Mouse (Mus musculus): Measurements from ENCODE around the gene Dkkl1. TPM values are rescaled to one million over a fixed set of nuclear protein-coding genes. Genes with fewer than 3 reads are reported as not detected.
"Not testable (repeated sequence)": the region's sequence is repeated elsewhere in the genome, so short reads cannot be mapped to it uniquely, and the experiment has no call there.

Gene Dkkl1
- polyA plus RNA-seq, 1 experiment from 2014 or later = 0.78 TPM

DNA sequence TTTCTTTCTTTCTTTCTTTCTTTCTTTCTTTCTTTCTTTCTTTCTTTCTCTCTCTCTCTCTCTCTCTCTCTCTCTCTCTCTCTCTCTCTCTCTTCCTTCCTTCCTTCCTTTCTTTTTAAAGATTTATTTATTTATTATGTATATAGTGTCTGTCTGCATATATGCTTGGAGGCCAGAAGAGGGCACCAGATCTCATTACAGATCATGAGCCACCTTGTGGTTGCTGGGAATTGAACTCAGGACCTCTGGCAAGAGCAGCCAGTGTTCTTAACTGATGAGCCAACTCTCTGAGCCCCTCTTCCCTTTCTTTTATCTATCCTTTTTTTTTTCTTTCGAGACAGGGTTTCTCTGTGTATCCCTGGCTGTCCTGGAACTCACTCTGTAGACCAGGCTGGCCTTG is 38.2 kb downstream of the Dkkl1 start:
- peaks cover 16% of the 10 kb centered on the region for H3K4me1 ChIP-seq
- H3K4me3 ChIP-seq (replicated peaks); ATAC-seq (ENCODE audit: low FRiP score); H3K27ac ChIP-seq; H3K9ac ChIP-seq; H3K36me3 ChIP-seq (replicated peaks); H3K9me3 ChIP-seq; H3K4me2 ChIP-seq: not testable (repeated sequence)
- 74% methylated on average over 1 of the region's 1 CpGs for WGBS
- H3K27me3 ChIP-seq = peaks cover 95% of the 10 kb centered on the region

DNA sequence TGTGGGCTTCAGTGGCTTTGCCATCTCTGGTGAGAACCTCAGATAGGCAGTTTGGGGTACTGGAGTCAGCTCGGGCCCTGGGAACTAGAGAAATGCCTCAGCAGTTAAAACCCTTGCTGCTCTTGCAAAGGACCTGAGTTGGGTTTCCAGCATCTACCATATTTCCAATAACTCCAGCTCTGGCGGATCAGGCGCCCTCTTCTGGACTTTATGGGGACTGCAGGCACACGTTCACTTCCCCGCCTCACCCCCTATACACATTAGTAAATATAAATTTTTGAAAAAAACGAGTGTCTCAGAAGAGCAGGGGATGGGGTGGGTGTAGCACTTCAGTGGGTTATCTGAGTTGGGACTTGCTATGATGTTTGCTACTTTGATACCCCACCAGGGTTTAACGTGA is 39.0 kb downstream of the Dkkl1 start:
- peaks cover 8% of the 10 kb centered on the region for H3K9me3 ChIP-seq
- H3K27me3 ChIP-seq = peaks cover 95% of the 10 kb centered on the region
- H3K36me3 ChIP-seq (replicated peaks) = no peaks in the 10 kb centered on the region
- H3K9ac ChIP-seq = no peak overlapping the region
- no peak overlapping the region for H3K4me2 ChIP-seq
- H3K27ac ChIP-seq = no peak overlapping the region
- H3K4me3 ChIP-seq (replicated peaks) = no peak overlapping the region
- ATAC-seq (ENCODE audit: low FRiP score) = no peak
- peaks cover 24% of the 10 kb centered on the region for H3K4me1 ChIP-seq
- 60% methylated on average over 7 of the region's 7 CpGs for WGBS

DNA sequence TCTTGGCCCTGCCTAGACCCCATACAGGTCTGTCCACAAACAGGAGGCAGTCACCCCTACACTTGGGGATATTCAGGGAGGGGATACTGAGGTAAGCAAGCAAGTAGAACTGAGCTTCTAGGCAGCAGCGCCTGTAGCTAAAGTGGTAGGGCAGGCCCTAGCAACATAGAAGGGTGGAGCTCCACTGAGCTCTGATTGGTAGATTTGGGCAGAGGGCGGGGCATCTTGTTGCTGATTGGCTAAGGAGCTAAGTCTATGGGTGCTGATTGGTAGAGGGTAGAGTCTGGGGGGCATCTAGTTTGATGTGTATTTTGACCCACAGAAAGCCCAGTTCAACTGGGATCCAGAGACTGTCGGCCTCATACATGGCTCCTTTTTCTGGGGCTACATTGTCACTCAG is 42.5 kb downstream of the Dkkl1 start:
- no peaks in the 10 kb centered on the region for H3K36me3 ChIP-seq (replicated peaks)
- H3K4me3 ChIP-seq (replicated peaks) = no peak overlapping the region
- no peak overlapping the region for H3K9ac ChIP-seq
- peaks cover 95% of the 10 kb centered on the region for H3K27me3 ChIP-seq
- no peak for ATAC-seq (ENCODE audit: low FRiP score)
- peaks cover 14% of the 10 kb centered on the region; the same call in 1 of the 2 replicates for H3K4me1 ChIP-seq
- no peak overlapping the region for H3K4me2 ChIP-seq
- 91% methylated on average over 3 of the region's 3 CpGs for WGBS
- H3K27ac ChIP-seq = no peak overlapping the region
- peaks cover 8% of the 10 kb centered on the region for H3K9me3 ChIP-seq

DNA sequence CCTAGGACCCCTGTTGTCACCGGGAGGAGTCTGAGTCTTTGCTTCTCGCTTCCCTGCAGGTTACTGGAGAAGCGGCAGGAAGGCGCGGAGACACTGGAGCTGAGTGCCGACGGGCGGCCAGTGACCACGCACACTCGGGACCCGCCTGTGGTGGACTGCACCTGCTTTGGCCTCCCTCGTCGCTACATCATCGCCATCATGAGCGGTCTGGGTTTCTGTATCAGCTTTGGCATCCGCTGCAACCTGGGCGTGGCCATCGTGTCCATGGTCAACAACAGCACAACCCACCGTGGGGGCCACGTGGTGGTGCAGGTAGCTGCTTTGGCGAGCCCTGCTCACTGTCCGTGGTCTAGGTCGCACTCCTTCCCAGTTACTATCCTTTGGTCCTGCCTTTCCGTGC is 43.3 kb downstream of the Dkkl1 start:
- Histone ChIP-seq H3K9ac (no peak overlapping the region), H3K9me3 (peaks cover 8% of the 10 kb centered on the region), H3K27ac (no peak overlapping the region), H3K4me3 (replicated peaks) (peak overlapping the region; percentile 4; the same call in 1 of the 2 replicates), H3K36me3 (replicated peaks) (no peaks in the 10 kb centered on the region), H3K27me3 (peaks cover 95% of the 10 kb centered on the region), H3K4me2 (peak overlapping the region; percentile 27), H3K4me1 (peaks cover 19% of the 10 kb centered on the region)
- no peak for ATAC-seq (ENCODE audit: low FRiP score)
- WGBS = 3% methylated on average over 24 of the region's 24 CpGs

DNA sequence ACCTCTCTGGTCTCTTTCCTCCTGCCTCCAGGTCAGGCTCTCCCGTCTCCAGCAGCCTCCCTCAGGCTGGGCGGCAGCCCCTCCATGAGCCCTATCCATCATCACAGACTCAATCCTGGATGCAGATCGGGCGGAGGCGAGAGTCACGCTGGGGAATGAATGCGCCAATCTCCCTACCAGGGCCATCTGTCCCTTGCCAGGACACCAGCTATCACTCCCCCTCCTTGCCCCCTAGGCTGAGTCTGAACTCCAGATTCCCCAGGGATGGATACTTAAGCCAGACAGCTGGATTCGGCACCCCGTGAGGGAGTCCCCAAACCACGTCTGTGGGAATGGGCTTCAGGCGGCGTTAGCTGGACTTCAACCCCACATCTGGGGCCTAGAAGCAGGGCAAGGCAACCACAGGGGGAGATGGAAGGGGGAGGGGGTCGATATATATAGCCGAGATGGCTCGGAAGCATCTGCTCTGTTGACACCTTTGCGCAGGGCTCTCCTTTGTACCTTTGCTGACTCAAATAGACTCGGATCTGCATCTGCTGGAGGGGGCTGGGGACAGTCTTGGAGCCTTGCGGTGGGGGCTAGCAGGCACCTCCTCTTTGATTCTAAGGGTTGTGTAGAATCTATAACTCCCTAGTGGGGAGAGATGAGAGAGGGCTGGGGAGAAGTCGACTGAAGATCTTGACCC is 44.0 kb downstream of the Dkkl1 start:
- Histone ChIP-seq H3K4me2 (peak overlapping the region; percentile 27), H3K27ac (0 out of 2 replicates have a peak overlapping the region, but pooled peaks have one; percentile 42), H3K27me3 (peaks cover 98% of the 10 kb centered on the region), H3K4me3 (replicated peaks) (peak overlapping the region; percentile 7; the same call in 1 of the 2 replicates), H3K9me3 (peaks cover 8% of the 10 kb centered on the region), H3K4me1 (peaks cover 21% of the 10 kb centered on the region), H3K36me3 (replicated peaks) (no peaks in the 10 kb centered on the region), H3K9ac (no peak overlapping the region)
- ATAC-seq (ENCODE audit: low FRiP score) = no peak
- 3% methylated on average over 19 of the region's 19 CpGs for WGBS

DNA sequence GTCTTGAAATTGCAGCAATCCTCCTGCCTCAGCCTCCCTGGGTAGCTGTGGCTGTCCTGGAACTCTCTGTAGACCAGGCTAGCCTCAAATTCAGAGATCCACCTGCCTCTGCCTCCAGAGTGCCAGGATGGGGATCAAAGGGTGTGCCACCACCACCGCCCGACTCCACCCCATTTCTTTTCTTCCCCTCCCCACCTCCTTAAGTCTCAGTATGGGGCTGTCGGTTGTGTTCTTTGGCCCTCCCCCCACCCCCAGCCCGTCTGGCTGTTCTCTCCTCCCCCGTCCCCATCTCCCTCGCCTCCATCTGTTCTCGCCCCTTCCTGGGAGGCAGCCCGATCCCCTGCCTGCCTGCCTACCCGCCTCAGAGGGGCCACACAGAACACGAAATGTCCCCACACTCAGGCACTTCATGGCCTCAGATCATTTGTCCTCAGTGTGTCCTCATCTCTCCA is 45.0 kb downstream of the Dkkl1 start:
- Histone ChIP-seq H3K9ac (no peak overlapping the region), H3K9me3 (peaks cover 8% of the 10 kb centered on the region), H3K4me1 (peaks cover 29% of the 10 kb centered on the region), H3K36me3 (replicated peaks) (no peaks in the 10 kb centered on the region), H3K27me3 (peaks cover 95% of the 10 kb centered on the region), H3K4me3 (replicated peaks) (no peak overlapping the region), H3K27ac (peak overlapping the region; percentile 50; the same call in 1 of the 2 replicates), H3K4me2 (no peak overlapping the region)
- WGBS = 27% methylated on average over 10 of the region's 10 CpGs
- ATAC-seq (ENCODE audit: low FRiP score) = no peak

DNA sequence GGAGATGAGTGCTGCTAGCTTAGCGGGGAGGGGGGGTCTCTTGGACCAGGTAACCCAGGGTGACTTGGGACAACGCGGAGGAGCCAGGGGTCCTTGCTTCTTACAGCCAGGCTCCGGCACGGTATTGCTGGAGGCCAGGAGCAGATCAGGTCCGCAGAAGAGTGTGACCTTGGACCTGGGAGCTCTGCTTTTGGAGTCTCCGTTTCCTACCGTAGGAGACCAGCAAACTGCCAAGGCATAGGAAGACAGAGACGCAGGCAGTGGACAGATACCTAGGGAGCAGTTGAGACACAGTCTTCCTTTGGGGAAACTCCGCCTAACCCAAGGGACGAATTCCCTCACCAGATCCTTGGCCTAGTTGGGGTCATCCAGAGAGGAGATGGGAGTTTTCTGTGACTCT is 46.2 kb downstream of the Dkkl1 start:
- peaks cover 8% of the 10 kb centered on the region for H3K9me3 ChIP-seq
- no peak overlapping the region for H3K9ac ChIP-seq
- H3K27ac ChIP-seq = no peak overlapping the region
- no peaks in the 10 kb centered on the region for H3K36me3 ChIP-seq (replicated peaks)
- peaks cover 83% of the 10 kb centered on the region for H3K27me3 ChIP-seq
- no peak for ATAC-seq (ENCODE audit: low FRiP score)
- peak overlapping the region; percentile 45; the same call in 1 of the 2 replicates for H3K4me3 ChIP-seq (replicated peaks)
- 48% methylated on average over 11 of the region's 11 CpGs for WGBS
- H3K4me1 ChIP-seq = peaks cover 32% of the 10 kb centered on the region
- H3K4me2 ChIP-seq = peak overlapping the region; percentile 11; the same call in 1 of the 2 replicates

DNA sequence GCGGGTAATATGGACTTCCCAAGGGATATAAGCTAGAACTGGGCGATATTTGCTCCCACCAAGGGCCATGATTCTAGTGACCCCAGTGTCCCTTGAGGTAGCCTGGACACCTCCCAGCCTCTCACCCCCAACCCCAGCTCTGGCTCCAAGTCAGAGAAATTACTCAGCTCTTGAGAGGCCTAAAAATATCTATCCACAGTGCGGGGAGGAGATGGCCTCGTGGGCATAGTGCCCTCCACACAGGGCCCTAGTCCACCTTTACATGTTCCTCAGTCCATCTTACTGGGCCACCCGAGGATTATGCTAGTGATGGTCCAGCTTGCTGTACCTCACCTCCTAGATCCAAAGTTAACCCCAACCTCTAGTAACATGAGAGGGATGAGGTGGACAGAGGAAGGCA is 47.1 kb downstream of the Dkkl1 start:
- Histone ChIP-seq H3K4me2 (peak overlapping the region; percentile 69; the same call in 1 of the 2 replicates), H3K27ac (no peak overlapping the region), H3K4me1 (peaks cover 32% of the 10 kb centered on the region), H3K36me3 (replicated peaks) (peaks cover 8% of the 10 kb centered on the region), H3K4me3 (replicated peaks) (peak overlapping the region; percentile 45), H3K9me3 (peaks cover 6% of the 10 kb centered on the region), H3K27me3 (peaks cover 75% of the 10 kb centered on the region), H3K9ac (no peak overlapping the region)
- ATAC-seq (ENCODE audit: low FRiP score) = no peak
- WGBS = 66% methylated on average over 5 of the region's 5 CpGs

DNA sequence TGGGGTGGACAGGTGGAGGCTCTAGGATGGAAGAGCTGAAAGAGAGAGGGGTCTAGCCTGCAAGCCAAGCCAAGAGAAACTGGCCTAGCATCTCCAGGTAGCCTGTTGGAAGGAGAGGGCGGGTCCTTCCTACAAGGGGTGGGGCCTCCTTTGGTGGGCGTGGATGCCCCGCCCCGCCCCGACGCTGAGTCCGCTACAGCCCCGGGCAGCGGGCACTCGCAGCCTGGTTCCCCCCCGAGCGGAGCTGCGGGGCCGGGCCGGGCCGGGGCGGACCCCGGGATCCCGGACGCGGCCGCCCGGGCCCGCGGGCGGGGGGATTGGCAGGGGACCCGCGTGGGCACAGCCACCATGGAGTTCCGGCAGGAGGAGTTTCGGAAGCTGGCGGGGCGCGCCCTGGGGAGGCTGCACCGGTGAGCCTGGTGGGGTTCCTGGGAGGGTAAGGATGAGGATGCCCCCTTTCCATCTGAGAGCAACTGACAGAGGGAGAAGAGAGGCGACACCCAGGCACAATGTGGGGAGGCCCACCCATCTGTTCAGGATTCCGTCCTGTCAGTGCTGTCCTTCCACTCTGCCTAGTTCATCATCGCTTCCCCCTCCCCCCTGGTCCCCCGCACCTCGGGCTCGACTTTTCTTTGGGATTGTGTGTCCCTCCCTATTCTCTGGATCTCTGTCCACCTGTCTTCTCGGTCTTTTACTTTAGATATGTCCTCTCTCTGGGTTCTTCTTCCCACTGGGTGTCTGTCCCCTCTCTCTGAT is 48.0 kb downstream of the Dkkl1 start, which contains the start of gene Slc17a7:
Slc17a7 (plus strand) TSS at position 215 of the 756 bp plus-strand sequence.
- Histone ChIP-seq H3K27me3 (peaks cover 66% of the 10 kb centered on the region), H3K4me1 (peaks cover 32% of the 10 kb centered on the region), H3K9me3 (no peaks in the 10 kb centered on the region), H3K27ac (no peak within 1 kb of the TSS), H3K9ac (peak within 1 kb of the TSS; percentile 57), H3K4me3 (replicated peaks) (peak within 1 kb of the TSS; percentile 45), H3K4me2 (peak within 1 kb of the TSS; percentile 69), H3K36me3 (replicated peaks) (peaks cover 17% of the 10 kb centered on the region)
- 1% methylated on average over 32 of the region's 41 CpGs for WGBS
- ATAC-seq (ENCODE audit: low FRiP score) = 0 out of 2 replicates have a peak, but pooled peaks have one; percentile 13

DNA sequence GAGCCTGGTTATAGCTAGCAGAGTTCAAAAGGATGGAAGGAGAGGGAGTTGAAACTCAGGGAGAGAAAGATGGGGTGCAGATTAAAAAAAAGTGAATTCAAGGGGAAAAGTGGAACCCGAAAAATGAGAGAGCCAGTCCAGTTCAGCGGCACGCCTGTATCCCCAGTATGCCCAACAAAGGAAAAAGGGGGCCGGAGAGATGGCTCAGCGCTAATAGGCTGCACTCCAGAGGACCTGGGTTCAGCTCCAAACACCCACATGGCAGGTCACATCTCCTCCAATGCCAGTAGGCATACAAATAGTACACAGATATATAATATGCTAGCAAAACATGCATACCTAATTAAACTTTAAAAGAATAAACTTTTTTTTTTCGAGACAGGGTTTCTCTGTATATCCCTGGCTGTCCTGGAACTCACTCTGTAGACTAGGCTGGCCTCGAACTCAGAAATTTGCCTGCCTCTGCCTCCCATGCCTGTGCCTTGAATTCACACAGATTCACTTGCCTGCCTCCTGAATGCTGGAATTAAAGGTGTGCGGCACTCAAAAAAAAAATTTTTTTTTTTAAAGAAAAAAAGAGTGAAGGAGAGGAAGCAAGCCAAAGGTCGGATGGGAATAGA is 48.8 kb downstream of the Dkkl1 start:
- peaks cover 58% of the 10 kb centered on the region for H3K27me3 ChIP-seq
- H3K9ac ChIP-seq = no peak overlapping the region
- WGBS = 73% methylated on average over 9 of the region's 9 CpGs
- peaks cover 25% of the 10 kb centered on the region for H3K36me3 ChIP-seq (replicated peaks)
- no peak for ATAC-seq (ENCODE audit: low FRiP score)
- H3K4me1 ChIP-seq = peaks cover 25% of the 10 kb centered on the region
- H3K9me3 ChIP-seq = no peaks in the 10 kb centered on the region
- peak overlapping the region; percentile 45; the same call in 1 of the 2 replicates for H3K4me3 ChIP-seq (replicated peaks)
- H3K4me2 ChIP-seq = no peak overlapping the region
- H3K27ac ChIP-seq = no peak overlapping the region

DNA sequence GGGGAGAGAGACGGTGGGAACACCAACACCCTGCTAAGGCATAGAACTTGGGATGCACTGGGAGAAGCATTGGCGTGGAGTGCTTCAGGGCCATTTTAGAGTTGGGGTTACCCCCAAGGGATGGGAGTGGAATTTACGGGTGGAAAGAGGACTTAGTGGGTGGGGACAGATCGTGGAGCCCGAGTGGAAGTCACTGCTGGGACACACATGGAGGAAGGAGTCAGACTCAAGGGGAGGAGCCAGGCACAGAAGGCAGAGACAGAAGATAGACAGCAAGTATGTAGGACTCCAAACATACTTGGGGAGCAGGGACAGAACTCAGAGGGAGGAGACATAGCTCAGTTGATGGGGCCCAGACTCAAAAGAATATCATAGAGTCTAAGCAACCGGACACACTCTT is 49.4 kb downstream of the Dkkl1 start:
- Histone ChIP-seq H3K9ac (no peak overlapping the region; the same call in 1 of the 2 replicates), H3K36me3 (replicated peaks) (peaks cover 30% of the 10 kb centered on the region), H3K4me2 (peak overlapping the region; percentile 69), H3K9me3 (no peaks in the 10 kb centered on the region), H3K4me1 (peaks cover 19% of the 10 kb centered on the region), H3K27ac (no peak overlapping the region), H3K27me3 (peaks cover 52% of the 10 kb centered on the region), H3K4me3 (replicated peaks) (peak overlapping the region; percentile 35)
- peak; percentile 17; the same call in 1 of the 2 replicates for ATAC-seq (ENCODE audit: low FRiP score)
- WGBS = 31% methylated on average over 6 of the region's 6 CpGs
